Mouse (Mus musculus) lung, embryonic 14.5 days (tissue): ENCODE data around the gene Setx. TPM values are rescaled to one million over a fixed set of nuclear protein-coding genes. Genes with fewer than 3 reads are reported as not detected.

Source experiments
- ATAC-seq: fragments of 200-750 bp; cut with Nextera tagmentation; 2 replicates; pipeline ENCODE4 v1.8.0; 2017; ENCODE audit warnings: mild to moderate bottlenecking, moderate TSS enrichment, moderate library complexity; ENCODE audit not compliant: insufficient read depth
- DNase-seq: peaks from one replicate; pipeline ENCODE4 v3.0.0-alpha.2; 2015
- H3K27ac ChIP-seq: fragments of 300-500 bp; sonication (generic); 2 replicates; pipeline ENCODE4 v1.5.1; 2014; ENCODE audit warnings: low read depth, mild to moderate bottlenecking, moderate library complexity
- H3K27me3 ChIP-seq: fragments of 300-500 bp; sonication (generic); 2 replicates; pipeline ENCODE4 v1.6.1; 2014; ENCODE audit warnings: low read length, control low read depth; ENCODE audit not compliant: insufficient read depth
- H3K36me3 ChIP-seq: fragments of 300-500 bp; sonication (generic); 2 replicates; pipeline ENCODE4 v1.6.1; 2014; ENCODE audit warnings: control low read depth; ENCODE audit not compliant: insufficient read depth
- H3K4me1 ChIP-seq: fragments of 300-500 bp; sonication (generic); 2 replicates; pipeline ENCODE4 v1.6.1; 2014; ENCODE audit warnings: antibody characterized with exemption, control low read depth; ENCODE audit not compliant: insufficient read depth
- H3K4me2 ChIP-seq: fragments of 300-500 bp; sonication (generic); 2 replicates; pipeline ENCODE4 v1.6.1; 2014; ENCODE audit warnings: mild to moderate bottlenecking
- H3K4me3 ChIP-seq: fragments of 300-500 bp; sonication (generic); 2 replicates; pipeline ENCODE4 v1.5.1; 2014; ENCODE audit warnings: low read depth, low read length
- H3K9ac ChIP-seq: fragments of 300-500 bp; sonication (generic); 2 replicates; pipeline ENCODE4 v1.6.1; 2014
- H3K9me3 ChIP-seq: fragments of 300-500 bp; sonication (generic); 2 replicates; pipeline ENCODE4 v1.6.1; 2016; ENCODE audit warnings: low read depth, low read length, control low read depth
- CTCF ChIP-seq: IDR thresholded peaks from 2 replicates; pipeline ENCODE4 v1.5.1; 2016; ENCODE audit warnings: antibody characterized with exemption, low read depth
- WGBS: fragments of 180-500 bp; shearing (Covaris S2); extraction: QIAGEN DNeasy Blood & Tissue Kit; methylation state at CpG from one replicate; pipeline ENCODE4 v1.1.7; 2014; 5-methylcytosine and 5-hydroxymethylcytosine counted together
- polyA plus RNA-seq: library from polyadenylated mRNA; unstranded; fragments of >200 nt; fragmentation: Nextera tagmentation; extraction: Ambion mirVana; gene quantifications from 2 replicates; pipeline ENCODE4 v1.2.1, GENCODE M21; 2014

The Setx gene
- polyA plus RNA-seq, 1 experiment from 2014 or later = 12.7 TPM

GRCm38 (mm10) chr2:29222302-29222701 is 98.3 kb downstream of the Setx start:
- Histone ChIP-seq H3K4me3 (no peak overlapping the region), H3K4me2 (no peak overlapping the region), H3K4me1 (no peaks in the 10 kb centered on the region), H3K27ac (no peak overlapping the region), H3K9ac (no peak overlapping the region), H3K27me3 (no peaks in the 10 kb centered on the region), H3K9me3 (no peaks in the 10 kb centered on the region), H3K36me3 (no peaks in the 10 kb centered on the region)
- TF ChIP-seq CTCF = no peak
- DNase-seq (peak; percentile 28), ATAC-seq (no peak)
- WGBS = 2% methylated on average over 4 of the region's 4 CpGs

GRCm38 (mm10) chr2:29223591-29224262 is 99.7 kb downstream of the Setx start:
- 39% methylated on average over 7 of the region's 7 CpGs for WGBS
- Histone ChIP-seq H3K27me3 (no peaks in the 10 kb centered on the region), H3K36me3 (no peaks in the 10 kb centered on the region), H3K4me2 (no peak overlapping the region), H3K4me1 (no peaks in the 10 kb centered on the region), H3K4me3 (no peak overlapping the region), H3K27ac (no peak overlapping the region), H3K9ac (no peak overlapping the region), H3K9me3 (no peaks in the 10 kb centered on the region)
- no peak for ATAC-seq
- no peak for TF ChIP-seq CTCF
- DNase-seq = no peak

GRCm38 (mm10) chr2:29226671-29227070 is 102.7 kb downstream of the Setx start:
- Histone ChIP-seq H3K36me3 (no peaks in the 10 kb centered on the region), H3K4me3 (no peak overlapping the region), H3K4me2 (no peak overlapping the region), H3K27me3 (no peaks in the 10 kb centered on the region), H3K27ac (no peak overlapping the region), H3K4me1 (no peaks in the 10 kb centered on the region), H3K9ac (no peak overlapping the region), H3K9me3 (no peaks in the 10 kb centered on the region)
- no peak for ATAC-seq
- TF ChIP-seq CTCF = no peak
- WGBS = 56% methylated on average over 4 of the region's 4 CpGs
- no peak for DNase-seq

- Histone ChIP-seq H3K27me3 (no peaks in the 10 kb centered on the region), H3K4me2 (no peak overlapping the region), H3K27ac (no peak overlapping the region), H3K9me3 (no peaks in the 10 kb centered on the region), H3K9ac (no peak overlapping the region), H3K36me3 (no peaks in the 10 kb centered on the region), H3K4me3 (no peak overlapping the region), H3K4me1 (no peaks in the 10 kb centered on the region)
- TF ChIP-seq CTCF = no peak
- WGBS = 57% methylated on average over 9 of the region's 9 CpGs
- DNase-seq = no peak
- no peak for ATAC-seq
Measured at GRCm38 (mm10) chr2:29230191-29230835, 106.3 kb downstream of the Setx start.

Other genes starting within 250 kb of the Setx start
- not detected in 2 replicates for gene Barhl1, start 207.5 kb upstream of the Setx start, polyA plus RNA-seq
- 0.76 and 0.83 TPM in 2 replicates for gene Cfap77, start 69.1 kb upstream of the Setx start, polyA plus RNA-seq
- gene Ttf1, start 63.9 kb upstream of the Setx start, polyA plus RNA-seq = 10.2 and 10.7 TPM in 2 replicates
- 0.46 and 0.99 TPM in 2 replicates for gene Ntng2, start 128.8 kb downstream of the Setx start, polyA plus RNA-seq
- 48.8 and 53.0 TPM in 2 replicates for gene Med27, start 222.6 kb downstream of the Setx start, polyA plus RNA-seq